Mouse (Mus musculus): ENCODE results near the gene Kctd12.

The Kctd12 gene

GRCm38 (mm10) chr14:102968824-102969223 is 13.6 kb downstream of the Kctd12 start:
- in situ Hi-C loops (cut with MboI; ENCODE audit: low sequenced_read_pairs), result no loop called here

- in situ Hi-C loops (cut with MboI; ENCODE audit: low sequenced_read_pairs), result no loop called here
Observed at GRCm38 (mm10) chr14:102966241-102966640, 16.2 kb downstream of the Kctd12 start.

- in situ Hi-C loops (cut with MboI; ENCODE audit: low sequenced_read_pairs), result no loop called here
Observed at GRCm38 (mm10) chr14:102965841-102966240, 16.6 kb downstream of the Kctd12 start.

- in situ Hi-C loops (cut with MboI; ENCODE audit: low sequenced_read_pairs), result no loop called here
Observed at GRCm38 (mm10) chr14:102962019-102962418, 20.4 kb downstream of the Kctd12 start.

GRCm38 (mm10) chr14:102953511-102953910 is 28.9 kb downstream of the Kctd12 start:
- in situ Hi-C loops (cut with MboI; ENCODE audit: low sequenced_read_pairs), result no loop called here

GRCm38 (mm10) chr14:102951974-102952373 is 30.5 kb downstream of the Kctd12 start:
- in situ Hi-C loops (cut with MboI; ENCODE audit: low sequenced_read_pairs), result no loop called here

- in situ Hi-C loops (cut with MboI; ENCODE audit: low sequenced_read_pairs), result no loop called here
Observed at GRCm38 (mm10) chr14:102947796-102948195, 34.6 kb downstream of the Kctd12 start.

- in situ Hi-C loops (cut with MboI; ENCODE audit: low sequenced_read_pairs), result no loop called here
Observed at GRCm38 (mm10) chr14:102942222-102942843, 40.1 kb downstream of the Kctd12 start.

- in situ Hi-C loops (cut with MboI; ENCODE audit: low sequenced_read_pairs), result no loop called here
Observed at GRCm38 (mm10) chr14:102934878-102935277, 47.6 kb downstream of the Kctd12 start.

GRCm38 (mm10) chr14:102930933-102931332 is 51.5 kb downstream of the Kctd12 start:
- in situ Hi-C loops (cut with MboI; ENCODE audit: low sequenced_read_pairs), result no loop called here

GRCm38 (mm10) chr14:102929545-102929944 is 52.9 kb downstream of the Kctd12 start:
- in situ Hi-C loops (cut with MboI; ENCODE audit: low sequenced_read_pairs), result no loop called here

- in situ Hi-C loops (cut with MboI; ENCODE audit: low sequenced_read_pairs), result no loop called here
Observed at GRCm38 (mm10) chr14:102927847-102928466, 54.5 kb downstream of the Kctd12 start.
